Mouse (Mus musculus): ENCODE results near the gene Ddx39b.

Ddx39b gene

DNA sequence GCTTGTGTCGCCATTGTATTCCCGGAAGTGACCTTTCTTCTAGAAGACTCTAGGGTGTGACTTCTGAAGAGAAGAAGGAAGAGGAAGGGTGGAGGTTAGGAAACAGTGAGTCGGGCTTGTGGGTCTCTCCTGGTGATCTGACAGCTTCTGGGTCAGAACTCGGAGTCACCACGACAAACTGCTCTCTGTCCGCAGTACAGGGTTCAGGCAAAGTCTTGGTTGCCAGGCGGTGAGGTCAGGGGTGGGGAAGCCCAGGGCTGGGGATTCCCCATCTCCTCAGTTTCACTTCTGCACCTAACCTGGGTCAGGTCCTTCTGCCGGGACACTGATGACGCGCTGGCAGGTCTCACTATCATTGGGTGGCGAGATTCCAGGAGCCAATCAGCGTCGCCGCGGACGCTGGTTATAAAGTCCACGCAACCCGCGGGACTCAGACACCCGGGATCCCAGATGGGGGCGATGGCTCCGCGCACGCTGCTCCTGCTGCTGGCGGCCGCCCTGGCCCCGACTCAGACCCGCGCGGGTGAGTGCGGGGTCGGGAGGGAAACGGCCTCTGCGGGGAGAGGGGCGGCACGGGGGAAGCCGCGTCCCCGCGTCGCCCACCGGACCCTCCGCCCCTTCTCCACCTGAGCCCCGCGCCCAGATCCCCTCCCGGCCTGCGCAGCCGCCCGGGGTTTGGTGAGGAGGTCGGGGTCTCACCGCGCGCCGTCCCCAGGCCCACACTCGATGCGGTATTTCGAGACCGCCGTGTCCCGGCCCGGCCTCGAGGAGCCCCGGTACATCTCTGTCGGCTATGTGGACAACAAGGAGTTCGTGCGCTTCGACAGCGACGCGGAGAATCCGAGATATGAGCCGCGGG, 21.3 kb downstream of the Ddx39b start, which contains the start of gene H2-D1:
Gene H2-D1, plus strand, starts transcription at position 67 of the 859 bp plus-strand sequence.
- DNase-seq, result peak; percentile 100

DNA sequence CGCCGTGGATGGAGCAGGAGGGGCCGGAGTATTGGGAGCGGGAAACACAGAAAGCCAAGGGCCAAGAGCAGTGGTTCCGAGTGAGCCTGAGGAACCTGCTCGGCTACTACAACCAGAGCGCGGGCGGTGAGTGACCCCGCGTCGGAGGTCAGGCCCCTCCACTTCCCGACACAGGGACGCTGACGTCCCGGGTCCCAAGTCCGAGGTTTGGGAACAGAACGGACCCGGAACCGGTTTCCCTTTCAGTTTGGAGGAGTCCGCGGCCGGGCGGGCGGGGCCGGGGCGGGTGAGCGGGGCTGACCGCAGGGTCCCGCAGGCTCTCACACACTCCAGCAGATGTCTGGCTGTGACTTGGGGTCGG, 22.0 kb downstream of the Ddx39b start:
- no peak for DNase-seq

- DNase-seq, result no peak
Measured at GRCm38 (mm10) chr17:35267399-35268086, 26.0 kb downstream of the Ddx39b start.

DNA sequence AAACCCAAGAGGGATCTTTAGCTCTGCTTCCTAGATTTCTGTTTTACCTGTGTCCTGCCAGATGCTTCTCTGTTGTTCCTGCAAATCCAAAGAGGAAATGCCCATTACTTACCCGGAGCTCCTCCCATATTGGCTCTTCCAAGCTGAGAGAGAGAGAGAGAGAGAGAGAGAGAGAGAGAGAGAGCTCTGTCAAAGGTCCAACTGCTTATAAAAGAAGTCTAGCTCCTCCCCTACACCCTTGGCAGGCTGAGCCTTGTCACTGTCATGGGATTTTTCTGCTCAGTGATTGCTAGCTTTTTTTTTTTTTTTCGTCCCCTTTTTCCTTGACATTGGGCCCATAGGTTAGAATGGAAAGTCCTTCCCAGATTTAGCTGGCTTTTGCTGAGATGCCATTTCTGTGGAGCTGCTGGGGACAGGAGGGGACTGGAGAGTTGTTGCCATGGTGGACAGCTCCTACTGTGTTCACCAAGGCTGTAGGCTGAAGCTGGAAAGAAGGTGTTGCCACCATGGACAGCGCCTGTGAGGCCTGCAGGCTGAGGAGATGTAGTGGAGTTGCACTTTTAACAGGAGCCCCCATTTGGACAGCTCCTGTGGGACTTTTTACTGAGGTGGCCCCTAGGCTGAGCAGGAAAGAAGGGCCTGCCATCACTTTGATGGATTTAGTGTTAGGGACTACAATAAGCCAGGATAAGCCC, 28.3 kb downstream of the Ddx39b start:
- peak; percentile 65 to 67 for DNase-seq

- DNase-seq, result no peak
Measured at GRCm38 (mm10) chr17:35272249-35272648, 30.7 kb downstream of the Ddx39b start.

- peak; percentile 93 to 94 for DNase-seq
Measured at GRCm38 (mm10) chr17:35274770-35275169, 33.2 kb downstream of the Ddx39b start.

DNA sequence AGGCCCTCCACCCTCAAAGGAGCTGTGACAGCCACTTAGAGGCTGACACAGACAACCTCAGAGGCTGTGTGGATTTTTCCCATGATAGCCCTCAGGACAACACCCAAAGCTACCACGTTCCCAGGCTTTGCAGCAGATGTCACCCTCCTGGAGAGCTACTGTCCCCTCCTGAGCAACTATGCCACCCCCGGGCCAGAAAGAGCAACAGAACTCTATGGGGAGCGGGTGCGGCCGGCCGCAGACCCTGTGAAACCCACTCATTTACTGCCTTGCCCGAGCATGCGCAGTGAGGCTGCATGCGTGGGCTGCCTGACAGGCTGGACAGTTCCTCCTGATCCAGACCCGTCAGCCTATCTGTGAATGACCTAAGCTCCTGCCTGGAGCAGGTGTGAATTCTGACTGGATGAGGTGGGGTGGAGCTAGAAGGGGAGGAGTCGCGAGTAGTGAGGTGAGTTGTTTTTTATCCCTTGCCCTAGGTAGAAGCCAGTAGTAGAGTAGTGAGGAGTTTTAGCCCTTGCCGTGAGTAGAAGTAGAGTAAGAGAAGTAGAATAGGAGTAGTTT, 34.8 kb downstream of the Ddx39b start:
- no peak for DNase-seq

- DNase-seq, result no peak
Measured at GRCm38 (mm10) chr17:35278049-35278448, 36.5 kb downstream of the Ddx39b start.

- DNase-seq, result no peak
Measured at GRCm38 (mm10) chr17:35278957-35279688, 37.6 kb downstream of the Ddx39b start.

DNA sequence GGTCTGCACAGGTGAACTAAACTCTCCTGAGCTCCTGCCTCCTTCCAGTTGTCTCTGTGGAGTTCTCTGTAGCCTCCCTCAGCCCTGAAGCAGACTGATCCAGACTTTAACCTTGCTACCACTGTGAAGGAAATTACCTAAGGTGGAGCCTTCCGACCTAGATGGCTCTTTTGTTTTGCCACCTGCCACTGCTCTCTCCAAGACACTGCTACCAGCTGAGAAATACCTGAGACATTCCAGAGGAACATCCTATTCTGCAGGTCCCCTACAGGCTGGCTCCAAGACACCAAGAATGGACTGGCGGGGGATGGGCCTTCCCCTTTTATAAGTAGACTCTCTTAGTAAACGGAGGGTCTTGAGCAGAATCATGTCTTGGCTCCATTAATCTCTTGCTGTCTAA, 38.7 kb downstream of the Ddx39b start:
- no peak for DNase-seq

DNA sequence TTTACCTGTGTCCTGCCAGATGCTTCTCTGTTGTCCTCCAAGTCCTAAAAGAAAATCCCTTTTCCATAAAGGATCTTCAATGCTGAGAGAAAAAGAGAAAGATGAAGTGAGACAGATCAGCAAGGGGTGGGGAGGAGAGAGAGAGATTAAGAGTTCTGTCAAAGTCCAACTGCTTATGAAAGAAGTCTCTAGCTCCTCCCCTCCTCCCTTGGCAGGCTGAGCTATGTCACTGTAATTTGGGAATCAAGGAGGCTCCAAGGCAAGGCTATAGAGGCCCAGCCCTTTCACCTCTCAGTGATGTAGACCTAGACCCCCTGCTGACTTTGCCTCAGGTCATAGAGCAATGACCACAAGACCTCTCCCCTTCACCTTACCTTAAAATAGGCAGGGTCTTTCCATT, 43.9 kb downstream of the Ddx39b start:
- DNase-seq, result no peak

DNA sequence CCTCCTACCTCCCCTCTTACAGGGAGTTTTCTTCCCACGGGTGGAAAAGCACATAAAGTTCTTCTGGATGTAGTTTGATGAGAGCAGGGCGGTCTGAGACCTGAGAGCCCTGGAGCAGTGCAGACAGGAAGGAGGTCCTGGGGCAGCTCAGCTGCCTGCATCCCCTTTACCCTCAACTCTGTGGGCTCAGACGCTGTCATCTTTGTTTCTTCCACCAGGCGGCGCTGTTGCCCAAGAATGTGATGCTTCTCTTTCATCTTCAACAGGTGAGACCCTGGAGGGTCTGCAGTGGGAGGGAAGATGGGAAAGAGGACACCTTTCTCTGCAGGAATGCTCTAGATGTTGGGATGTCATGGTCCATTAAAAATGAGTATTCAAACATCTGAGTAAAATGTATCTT, 54.2 kb downstream of the Ddx39b start:
- peak; percentile 90 to 91 for DNase-seq

DNA sequence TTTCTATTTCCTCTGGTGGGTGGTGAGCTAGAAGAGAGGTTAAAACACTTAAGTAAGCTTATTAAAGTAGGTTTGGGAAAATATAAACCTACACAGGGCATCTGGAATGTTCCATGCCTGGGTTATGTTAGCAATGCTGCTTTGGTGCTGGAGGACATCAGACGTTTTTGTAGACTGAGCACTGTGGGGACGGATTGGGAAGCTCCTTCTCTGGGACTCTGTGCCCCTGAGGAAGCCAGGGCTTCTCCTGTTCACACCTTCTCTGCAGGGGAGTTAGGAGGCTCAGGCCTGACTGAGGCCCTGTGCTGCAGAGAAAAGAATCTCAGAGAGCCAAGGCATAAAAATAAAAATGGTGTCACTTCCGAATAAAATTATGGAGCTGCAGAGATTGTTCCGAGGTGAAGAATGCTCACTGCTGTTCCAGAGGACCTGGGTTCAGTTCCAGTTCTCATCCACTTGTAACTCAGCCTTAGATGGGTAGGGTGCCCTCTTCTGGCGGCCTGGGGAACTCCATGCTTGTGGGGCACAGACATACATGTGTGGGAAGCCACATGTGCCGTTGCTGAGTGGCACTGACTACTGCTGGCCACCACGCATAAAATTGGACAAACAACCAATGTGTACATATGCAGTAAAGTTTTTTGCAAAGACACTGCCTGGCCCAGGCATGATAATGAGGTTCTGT, 58.9 kb downstream of the Ddx39b start:
- peak; percentile 68 to 71 for DNase-seq

GRCm38 (mm10) chr17:35301645-35302258, 60.2 kb downstream of the Ddx39b start:
- peak; percentile 97 for DNase-seq

DNA sequence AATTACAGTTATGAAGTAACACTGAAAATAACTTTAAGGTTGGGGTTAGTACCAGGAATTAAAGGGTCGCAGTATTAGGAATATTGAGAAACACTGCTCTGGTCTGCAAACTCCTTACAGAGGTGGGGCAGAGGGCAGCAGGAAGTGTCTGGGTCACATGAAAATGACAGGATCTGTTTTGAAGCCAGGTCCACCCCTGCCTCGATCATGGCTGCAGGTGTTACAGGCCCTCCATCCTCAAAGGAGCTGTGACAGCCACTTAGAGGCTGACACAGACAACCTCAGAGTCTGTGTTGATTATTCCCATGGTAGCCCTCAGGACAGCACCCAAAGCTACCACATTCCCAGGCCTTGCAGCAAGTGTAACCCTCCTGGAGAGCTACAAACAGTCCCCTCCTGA, 61.7 kb downstream of the Ddx39b start:
- no peak for DNase-seq
